Mouse (Mus musculus): ENCODE measurements at regions not wholly inside any gene's neighbourhood (a gene's known extent, or its start where the extent isn't known, plus 50 kb on each side); places are given as distances from the start of the nearest gene placed in this dataset.

DNA sequence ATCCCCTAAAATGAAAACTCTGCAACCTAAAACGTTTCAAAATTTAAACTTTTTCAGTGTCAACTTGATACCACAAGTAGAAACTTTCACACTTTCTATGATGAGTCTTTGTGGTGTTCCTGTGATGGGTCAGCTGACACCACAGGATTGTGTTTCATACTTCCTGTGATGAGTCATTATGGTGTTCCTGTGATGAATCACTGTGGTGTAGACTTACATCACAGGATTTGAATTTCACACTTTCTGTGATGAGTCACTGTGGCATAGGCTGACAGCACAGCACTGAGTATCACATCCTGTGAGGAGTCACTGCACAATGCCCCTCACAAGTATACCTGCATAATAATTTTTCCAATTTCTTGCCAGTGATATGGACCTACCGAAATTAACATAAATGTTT, 874.7 kb downstream of the Fam19a2 start:
- TF ChIP-seq POLR2A (IDR thresholded peaks at IDR 0.05; ENCODE audit: low read depth, low read length) (no peak), CTCF (conservative IDR thresholded peaks at IDR 0.05 in 1 of 2, IDR thresholded peaks at IDR 0.05 in 1 of 2; ENCODE audit: low read depth in 2 of 2, low read length in 2 of 2) (no peak), USF1 (IDR thresholded peaks at IDR 0.05; ENCODE audit: low read depth, low read length) (no peak), MAX (IDR thresholded peaks at IDR 0.05; ENCODE audit: low read length) (no peak)
